Mouse (Mus musculus): ENCODE measurements around the gene Dscam.

Dscam gene

GRCm38 (mm10) chr16:97170513-97171081, at the start of gene Dscam:
Gene Dscam, minus strand, starts transcription at chr16:97170752.
- DNase-seq = no peak

DNA sequence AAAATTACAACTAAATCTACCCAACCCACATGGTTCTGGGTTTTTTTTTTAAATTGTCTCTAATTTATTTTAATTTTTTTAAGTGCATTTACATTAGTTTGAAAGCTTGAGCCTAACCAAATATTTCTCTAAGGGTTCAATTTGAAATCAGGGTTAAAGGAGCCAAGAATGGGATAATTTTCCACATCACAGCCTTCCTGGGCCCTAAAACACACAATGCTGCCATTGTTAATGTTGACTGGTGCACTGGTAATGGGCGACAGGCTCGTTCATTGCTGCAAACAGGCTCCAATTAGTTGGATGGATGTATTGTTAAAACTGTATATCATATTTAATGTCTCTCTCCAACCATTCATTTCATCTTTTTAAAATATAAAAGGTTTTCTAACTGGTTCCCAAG, 48.8 kb upstream of the Dscam start:
- no peak for DNase-seq

DNA sequence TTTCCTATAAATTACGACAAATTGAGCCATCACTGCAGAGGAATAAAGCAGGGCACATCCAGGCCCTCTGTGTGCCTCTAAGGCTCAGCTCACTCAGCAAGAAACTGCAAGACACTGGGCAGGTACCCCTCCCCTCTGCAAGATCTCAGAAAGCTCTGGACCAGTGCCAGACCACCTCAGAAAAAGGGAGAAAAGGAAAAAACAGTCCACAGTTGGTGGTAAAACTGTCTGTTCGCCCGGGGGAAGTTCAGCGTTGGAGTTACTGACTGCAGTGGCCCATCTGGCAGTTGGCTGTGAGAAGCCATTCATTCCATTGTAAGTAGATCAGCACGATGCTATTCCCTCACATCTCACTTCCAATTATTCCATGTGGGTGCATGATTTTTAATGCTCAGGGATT, 39.4 kb upstream of the Dscam start:
- DNase-seq = peak; percentile 4

DNA sequence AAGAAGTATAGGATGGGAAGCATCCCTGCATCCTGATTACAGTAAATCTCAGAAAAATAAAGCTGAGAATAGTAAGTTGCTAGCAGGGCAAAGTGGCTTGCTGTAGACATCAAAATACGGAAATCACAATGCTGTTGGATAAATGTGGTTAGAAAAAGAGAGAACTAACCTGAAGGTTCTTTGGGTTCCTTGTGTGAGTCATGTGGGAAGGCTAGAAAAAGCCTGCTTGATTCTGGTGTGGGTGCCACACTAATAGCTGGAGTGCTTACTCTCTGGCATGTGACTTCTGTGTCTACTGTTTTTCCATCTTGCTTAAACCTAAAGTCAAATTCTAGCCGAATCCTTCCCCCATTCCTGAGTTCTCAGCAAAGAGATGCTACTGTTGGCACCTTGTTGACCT, 37.7 kb upstream of the Dscam start:
- no peak for DNase-seq

GRCm38 (mm10) chr16:97204090-97204489, 33.5 kb upstream of the Dscam start:
- DNase-seq = no peak

DNA sequence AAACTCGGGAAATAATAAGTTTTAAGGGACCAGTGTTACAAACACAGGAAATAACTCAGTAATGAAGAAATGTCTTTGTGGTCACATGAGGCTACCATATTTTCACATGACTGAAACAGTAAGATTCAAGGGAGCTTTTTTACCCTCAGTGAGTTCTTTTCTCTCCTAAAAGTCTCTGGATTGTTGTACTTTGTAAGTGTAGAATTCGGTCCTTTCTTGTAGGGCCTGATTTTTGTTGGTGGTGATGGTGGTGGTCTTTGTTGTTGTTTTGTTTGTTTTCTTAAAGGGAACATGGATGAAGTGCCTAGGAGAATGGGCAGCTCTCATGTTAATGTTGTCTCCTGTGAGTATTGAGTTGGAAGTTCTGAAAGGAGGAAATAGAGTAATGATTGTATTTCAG, 33.0 kb upstream of the Dscam start:
- DNase-seq = no peak

GRCm38 (mm10) chr16:97194630-97195029, 24.1 kb upstream of the Dscam start:
- no peak for DNase-seq

DNA sequence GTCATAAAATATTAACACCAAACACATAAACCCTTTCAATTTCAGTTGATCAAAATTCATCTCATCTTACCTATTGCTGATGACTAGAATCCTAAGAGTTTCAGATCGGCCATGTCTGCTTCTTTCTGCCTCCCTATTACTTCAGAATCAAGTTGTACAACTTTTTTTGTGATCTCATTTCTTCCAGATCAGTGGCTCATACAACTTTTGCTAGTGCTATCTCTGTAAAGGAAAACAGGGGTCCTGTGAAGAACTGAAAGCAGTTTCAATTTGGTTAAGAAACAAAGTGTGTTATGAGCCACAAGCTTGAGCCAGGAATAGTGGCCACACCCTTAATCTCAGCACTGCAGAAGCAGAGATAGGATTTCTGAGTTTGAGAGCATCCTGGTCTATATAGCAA, 23.6 kb upstream of the Dscam start:
- no peak for DNase-seq

DNA sequence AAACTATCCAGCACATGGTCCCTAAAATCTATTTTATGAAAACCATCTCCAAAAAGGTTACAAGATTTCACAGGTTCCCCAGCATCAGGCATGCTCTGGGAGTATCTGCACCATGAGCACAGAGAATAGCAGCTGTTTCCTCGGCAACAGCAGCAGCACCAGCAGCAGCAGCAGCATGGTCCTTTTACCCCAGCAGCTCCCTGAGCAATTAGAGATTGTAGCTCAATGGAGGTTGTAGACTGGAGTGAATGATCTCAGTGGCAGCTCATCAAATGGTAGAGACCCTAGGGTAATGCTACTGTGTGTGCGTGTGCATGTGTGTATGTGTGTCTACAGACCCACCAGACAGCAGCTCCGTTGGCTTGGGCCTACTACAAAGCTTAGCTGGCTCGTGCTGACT, 21.7 kb upstream of the Dscam start:
- DNase-seq = no peak

DNA sequence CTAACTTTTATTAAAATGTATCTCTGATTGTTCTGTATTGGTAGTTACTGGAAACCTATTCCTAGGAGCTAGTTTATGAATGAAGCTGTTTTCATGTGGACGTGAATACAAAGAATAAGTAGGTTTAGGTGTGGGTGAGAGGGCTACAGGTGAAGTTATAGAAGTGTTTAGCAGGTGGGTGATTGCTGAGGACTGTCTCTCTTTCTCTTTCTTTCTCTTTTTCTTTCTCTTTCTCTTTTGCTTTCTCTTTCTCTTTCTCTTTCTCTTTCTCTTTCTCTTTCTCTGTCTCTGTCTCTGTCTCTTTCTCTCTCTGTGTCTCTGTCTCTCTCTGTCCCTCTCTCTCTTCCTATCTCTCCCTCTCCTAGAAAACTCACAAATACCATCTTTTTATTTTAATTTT, 20.1 kb upstream of the Dscam start:
- DNase-seq = no peak

GRCm38 (mm10) chr16:97171500-97171899, 948 bp upstream of the Dscam start:
- no peak for DNase-seq

GRCm38 (mm10) chr16:97169901-97170512, 545 bp downstream of the Dscam start:
- no peak for DNase-seq

- DNase-seq = no peak
Measured at GRCm38 (mm10) chr16:97168614-97169013, 1.9 kb downstream of the Dscam start.

DNA sequence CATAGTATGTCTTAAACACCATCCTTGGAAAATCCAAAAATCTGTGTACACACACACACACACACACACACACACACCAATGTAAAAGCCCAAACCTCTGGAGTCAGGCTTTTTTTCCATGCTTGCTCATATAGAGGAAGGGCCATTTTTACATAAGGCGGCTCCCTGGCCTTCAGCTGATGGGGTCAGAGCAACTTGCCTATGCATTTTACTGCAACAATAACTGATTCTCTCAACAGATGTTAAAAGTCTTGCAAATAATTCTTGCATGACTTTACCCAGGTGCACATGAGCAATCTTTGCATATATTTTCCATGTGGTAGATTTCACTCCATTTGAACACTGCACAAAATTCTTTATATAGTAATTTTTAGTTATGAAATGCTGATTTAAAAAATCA, 2.5 kb downstream of the Dscam start:
- DNase-seq = no peak

DNA sequence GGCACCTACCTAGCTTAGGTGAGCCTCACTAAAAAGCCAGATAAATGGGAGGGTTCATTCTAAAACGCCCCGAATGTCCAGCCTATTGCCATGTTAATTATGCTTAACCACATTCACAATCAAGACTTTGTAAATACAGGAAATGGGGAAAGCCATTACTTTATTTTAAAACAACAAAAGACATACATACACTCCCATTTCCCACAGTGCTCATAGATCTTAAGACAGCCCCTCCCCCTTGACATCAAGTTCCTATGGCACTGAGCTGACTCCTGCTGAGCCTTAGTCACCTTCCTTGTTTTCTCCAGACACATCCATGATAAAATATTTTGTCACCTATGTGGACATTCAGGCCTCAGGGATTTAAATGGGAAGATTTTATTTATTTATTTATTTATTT, 4.4 kb downstream of the Dscam start:
- no peak for DNase-seq

GRCm38 (mm10) chr16:97165444-97166121, 5.0 kb downstream of the Dscam start:
- peak; percentile 39 for DNase-seq

DNA sequence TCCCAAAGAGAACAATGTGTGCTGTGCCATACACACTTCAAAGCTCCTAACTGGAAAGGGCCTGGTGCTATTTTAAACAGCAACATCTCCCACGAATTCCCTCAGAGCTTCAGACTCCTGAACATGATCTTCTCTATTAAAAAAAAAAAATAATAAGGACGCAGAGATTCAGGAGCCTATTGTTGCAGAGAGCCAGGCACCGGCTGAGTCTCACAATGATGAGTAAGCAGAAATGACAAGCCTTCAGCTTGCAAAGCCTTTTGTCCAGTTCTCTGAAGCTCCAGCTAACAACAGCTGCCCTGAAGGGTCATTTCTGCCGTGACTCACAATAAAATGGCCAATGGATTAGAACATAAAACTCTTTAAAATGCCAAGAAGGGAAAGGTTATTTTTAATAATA, 12.3 kb downstream of the Dscam start:
- DNase-seq = no peak

GRCm38 (mm10) chr16:97144544-97145194, 25.9 kb downstream of the Dscam start:
- no peak for DNase-seq

DNA sequence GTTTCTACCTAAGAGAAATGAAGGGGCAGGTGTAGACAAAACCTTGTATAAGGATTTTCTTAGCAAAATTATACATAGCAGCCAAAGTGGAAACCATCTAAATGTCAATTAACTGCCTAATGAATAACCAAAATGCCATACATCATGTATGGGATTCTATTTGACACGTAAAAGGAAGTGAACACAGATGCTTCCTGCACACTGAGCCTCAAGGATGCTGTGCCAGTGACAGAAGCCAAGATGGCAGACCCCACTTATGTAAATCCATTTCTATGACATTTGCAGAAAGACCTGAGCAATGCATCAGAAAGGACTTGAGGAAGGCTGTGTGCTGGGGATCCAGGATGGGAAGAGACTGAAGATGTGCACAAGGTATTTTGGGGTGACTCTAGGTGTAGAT, 28.6 kb downstream of the Dscam start:
- no peak for DNase-seq

GRCm38 (mm10) chr16:97135003-97135827, 35.3 kb downstream of the Dscam start:
- no peak for DNase-seq

GRCm38 (mm10) chr16:97127296-97127695, 43.3 kb downstream of the Dscam start:
- DNase-seq = no peak

DNA sequence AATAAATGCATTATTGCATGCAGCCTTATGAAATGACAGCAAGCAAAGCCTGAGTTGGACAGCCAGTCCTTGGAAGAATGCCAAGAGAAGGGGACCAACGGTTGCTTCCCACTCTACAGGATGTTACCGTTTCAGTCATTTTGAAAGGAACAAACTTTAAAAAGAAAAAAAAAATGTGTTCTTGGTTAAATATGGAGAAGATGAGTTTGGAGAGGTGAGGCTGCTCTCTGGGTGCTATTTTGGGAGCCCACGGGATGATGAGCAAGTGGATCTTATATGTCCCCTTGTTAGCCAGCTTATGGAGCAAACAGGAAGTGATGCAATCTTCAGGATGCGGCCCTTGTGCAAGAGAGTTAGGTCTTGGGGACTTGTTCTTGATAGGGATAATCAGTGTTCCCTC, 60.5 kb downstream of the Dscam start:
- no peak for DNase-seq

- no peak for DNase-seq
Measured at GRCm38 (mm10) chr16:97105266-97105665, 65.3 kb downstream of the Dscam start.

Data from liver (tissue).